Mouse (Mus musculus) erythroblast, embryonic 14.5 days (primary cell): ENCODE results near the gene Atp5d.

Experiments
- GATA1 ChIP-seq: IDR thresholded peaks from 2 replicates; pipeline ENCODE4 v1.6.1; 2012; ENCODE audit warnings: low read length, inconsistent platforms, mixed read lengths
- TAL1 ChIP-seq: IDR thresholded peaks from 3 replicates; pipeline ENCODE4 v1.6.1; 2012; ENCODE audit warnings: low read length, inconsistent platforms, mixed read lengths

DNA sequence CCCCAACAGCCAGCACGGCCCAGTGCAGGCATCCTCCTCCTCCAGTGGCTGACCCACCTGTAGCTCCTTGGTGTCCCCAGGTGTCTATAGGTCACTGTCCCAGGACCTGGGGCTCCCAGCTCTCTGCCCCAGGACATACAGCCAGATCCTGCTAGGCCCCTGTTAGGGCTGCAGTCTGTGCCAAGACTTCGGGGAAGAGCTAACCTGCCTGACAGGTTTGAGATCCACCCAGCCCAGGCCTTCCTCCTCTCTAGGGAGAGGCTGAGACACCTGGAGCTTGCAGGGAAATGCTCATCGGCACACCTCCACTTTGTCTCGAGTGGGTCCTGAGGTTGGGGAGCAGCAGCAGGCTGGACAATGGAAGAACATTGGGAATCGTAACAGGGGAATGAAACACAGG, 32.5 kb upstream of the Atp5d start:
- no peak for TF ChIP-seq GATA1
- TF ChIP-seq TAL1 = no peak
